Mouse (Mus musculus): Measurements from ENCODE around the gene Cox6a1. TPM values are rescaled to one million over a fixed set of nuclear protein-coding genes. Genes with fewer than 3 reads are reported as not detected.

The Cox6a1 gene
- polyA plus RNA-seq, 1 experiment from 2014 or later: 1,023 TPM

DNA sequence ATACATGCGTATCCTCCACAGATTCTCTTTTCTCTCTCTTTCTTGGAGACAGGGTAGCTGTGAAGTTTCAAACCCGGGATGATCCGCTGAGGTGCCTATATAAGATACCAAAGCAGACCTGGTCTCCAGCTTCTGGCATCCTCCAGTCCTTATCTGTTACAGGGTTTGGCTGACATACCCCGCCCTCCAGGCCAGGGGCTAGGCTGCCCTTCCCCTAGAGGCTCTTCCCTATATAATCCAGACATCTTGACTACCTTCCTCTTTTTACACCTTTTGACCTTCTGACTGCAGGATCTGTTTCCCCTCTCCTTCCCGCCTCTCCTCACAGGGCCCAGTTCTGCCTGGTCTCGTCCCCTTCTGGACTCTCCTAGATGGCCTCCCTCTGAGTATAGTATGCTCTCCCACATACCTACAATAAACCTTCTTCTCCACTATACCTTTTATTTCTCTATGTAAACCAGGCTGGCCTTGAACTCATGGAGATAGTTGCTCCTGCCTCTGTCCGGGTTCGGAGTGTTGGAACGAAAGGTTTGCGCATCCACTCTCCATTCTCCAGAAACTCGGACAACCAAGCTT, 22.4 kb downstream of the Cox6a1 start:
- Histone ChIP-seq H3K9ac (replicated peaks; ENCODE audit: low read depth) (peak overlapping the region; percentile 81), H3K36me3 (ENCODE audit: insufficient read depth, low read length) (peaks cover 4% of the 10 kb centered on the region; the same call in 1 of the 2 replicates), H3K27ac (ENCODE audit: low read length) (peak overlapping the region; percentile 87), H3K9me3 (ENCODE audit: low read length) (no peaks in the 10 kb centered on the region), H3K4me2 (replicated peaks; ENCODE audit: low read depth, low read length) (peak overlapping the region; percentile 97), H3K4me3 (ENCODE audit: low read depth, low read length) (peak overlapping the region; percentile 84), H3K4me1 (ENCODE audit: insufficient read depth, low read depth, low read length) (no peaks in the 10 kb centered on the region), H3K27me3 (replicated peaks; ENCODE audit: insufficient read depth, low read length) (no peaks in the 10 kb centered on the region)
- 20% methylated on average over 11 of the region's 11 CpGs for WGBS
- DNase-seq (ENCODE audit: low spot score): peak; percentile 35
- TF ChIP-seq EP300 (IDR thresholded peaks at IDR 0.05) (no peak), CTCF (IDR thresholded peaks at IDR 0.05) (no peak)
- ATAC-seq: peak; percentile 27

DNA sequence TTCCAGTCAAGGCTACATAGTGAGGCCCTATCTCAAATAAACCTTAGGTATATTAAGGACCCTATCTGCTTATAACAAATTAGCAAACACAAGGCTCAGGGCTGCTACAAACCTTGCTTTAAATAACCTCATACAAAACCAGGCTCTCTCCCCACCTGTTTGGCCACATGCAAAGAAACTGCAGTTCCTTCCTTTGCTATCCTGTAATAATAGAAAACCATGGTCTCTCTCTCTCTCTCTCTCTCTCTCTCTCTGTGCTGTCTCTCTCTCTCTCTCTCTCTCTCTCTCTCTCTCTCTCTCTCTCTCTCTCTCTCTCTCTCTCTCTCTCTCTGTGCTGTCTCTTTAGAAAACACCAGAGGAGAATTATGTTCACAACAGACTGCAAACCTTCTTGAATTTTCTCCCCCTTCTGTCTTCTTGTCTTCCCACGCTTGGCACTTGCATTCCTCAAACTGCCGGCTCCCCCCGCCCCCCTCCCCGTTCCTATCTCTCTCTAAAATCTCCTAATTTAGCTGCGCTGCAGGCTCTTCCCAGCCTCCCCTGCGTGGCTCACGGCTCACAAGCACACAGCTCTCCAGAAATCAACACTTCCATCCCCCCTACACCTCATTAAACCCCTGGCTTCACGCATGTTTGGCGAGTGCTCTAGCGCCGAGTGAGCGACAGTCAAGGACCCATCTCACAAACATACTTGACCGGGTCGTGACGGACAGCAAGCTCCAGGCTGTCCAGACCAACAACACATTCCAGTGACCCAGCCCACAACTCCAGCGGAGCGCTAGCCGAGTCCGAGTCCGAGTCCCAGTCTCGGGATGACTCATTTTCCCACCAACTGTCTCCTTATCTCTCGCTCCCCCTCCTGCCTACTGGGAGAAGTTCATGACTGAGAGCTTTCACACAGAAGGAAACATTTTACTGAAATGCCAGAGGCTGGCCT, 29.5 kb downstream of the Cox6a1 start:
- H3K9ac ChIP-seq (replicated peaks; ENCODE audit: low read depth): no peak overlapping the region
- TF ChIP-seq CTCF (IDR thresholded peaks at IDR 0.05) (peak; percentile 80), EP300 (IDR thresholded peaks at IDR 0.05) (peak; percentile 59; the same call in 1 of the 2 replicates)
- under 1% methylated on average over 22 of the region's 22 CpGs for WGBS
- H3K4me2 ChIP-seq (replicated peaks; ENCODE audit: low read depth, low read length): peak overlapping the region; percentile 59
- H3K27me3 ChIP-seq (replicated peaks; ENCODE audit: insufficient read depth, low read length): no peaks in the 10 kb centered on the region
- ATAC-seq: peak; percentile 97
- no peaks in the 10 kb centered on the region for H3K36me3 ChIP-seq (ENCODE audit: insufficient read depth, low read length)
- no peaks in the 10 kb centered on the region for H3K9me3 ChIP-seq (ENCODE audit: low read length)
- DNase-seq (ENCODE audit: low spot score): peak; percentile 98
- peak overlapping the region; percentile 24; the same call in 1 of the 2 replicates for H3K4me3 ChIP-seq (ENCODE audit: low read depth, low read length)
- H3K4me1 ChIP-seq (ENCODE audit: insufficient read depth, low read depth, low read length): peaks cover 7% of the 10 kb centered on the region; the same call in 1 of the 2 replicates
- H3K27ac ChIP-seq (ENCODE audit: low read length): peak overlapping the region; percentile 63

DNA sequence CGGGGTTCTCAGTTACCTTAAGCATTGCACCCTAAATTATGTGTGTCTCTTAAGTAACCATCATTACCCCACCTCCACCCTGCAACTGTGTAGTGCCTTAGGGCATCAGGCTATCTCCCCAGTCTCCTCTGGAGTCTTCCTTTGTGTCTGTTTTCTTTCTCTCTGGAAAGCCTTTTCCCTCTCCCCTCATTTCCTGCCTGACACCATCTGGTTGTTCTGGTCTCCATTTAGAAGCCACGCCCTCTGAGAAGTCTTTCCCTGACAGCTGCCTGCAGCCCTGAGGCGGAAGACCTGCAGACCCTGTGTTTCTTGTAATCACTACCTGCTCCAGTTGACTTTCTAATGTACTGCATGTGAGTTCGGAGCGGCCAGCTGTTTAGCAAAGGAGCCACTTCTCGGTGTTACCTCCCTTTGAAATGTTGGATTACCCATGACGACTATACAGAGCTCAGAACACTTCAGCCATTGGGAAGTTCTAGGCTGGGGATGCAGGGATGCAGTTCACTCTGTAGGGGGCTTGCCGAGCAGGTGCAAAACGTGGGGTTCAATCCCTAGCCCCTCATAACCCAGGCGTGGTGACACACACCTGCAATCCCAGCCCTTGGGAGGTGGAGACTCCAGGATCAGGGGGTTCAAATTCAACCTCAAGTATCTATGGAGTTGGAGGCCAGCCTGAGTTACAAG, 31.0 kb downstream of the Cox6a1 start:
- Histone ChIP-seq H3K9ac (replicated peaks; ENCODE audit: low read depth) (no peak overlapping the region), H3K27me3 (replicated peaks; ENCODE audit: insufficient read depth, low read length) (no peaks in the 10 kb centered on the region), H3K27ac (ENCODE audit: low read length) (no peak overlapping the region), H3K4me2 (replicated peaks; ENCODE audit: low read depth, low read length) (peak overlapping the region; percentile 11; the same call in 1 of the 2 replicates), H3K9me3 (ENCODE audit: low read length) (no peaks in the 10 kb centered on the region), H3K36me3 (ENCODE audit: insufficient read depth, low read length) (no peaks in the 10 kb centered on the region), H3K4me1 (ENCODE audit: insufficient read depth, low read depth, low read length) (peaks cover 10% of the 10 kb centered on the region; the same call in 1 of the 2 replicates), H3K4me3 (ENCODE audit: low read depth, low read length) (no peak overlapping the region)
- peak; percentile 54 for DNase-seq (ENCODE audit: low spot score)
- WGBS: 15% methylated on average over 10 of the region's 10 CpGs
- no peak for ATAC-seq
- TF ChIP-seq CTCF (IDR thresholded peaks at IDR 0.05): no peak
- no peak for TF ChIP-seq EP300 (IDR thresholded peaks at IDR 0.05)

DNA sequence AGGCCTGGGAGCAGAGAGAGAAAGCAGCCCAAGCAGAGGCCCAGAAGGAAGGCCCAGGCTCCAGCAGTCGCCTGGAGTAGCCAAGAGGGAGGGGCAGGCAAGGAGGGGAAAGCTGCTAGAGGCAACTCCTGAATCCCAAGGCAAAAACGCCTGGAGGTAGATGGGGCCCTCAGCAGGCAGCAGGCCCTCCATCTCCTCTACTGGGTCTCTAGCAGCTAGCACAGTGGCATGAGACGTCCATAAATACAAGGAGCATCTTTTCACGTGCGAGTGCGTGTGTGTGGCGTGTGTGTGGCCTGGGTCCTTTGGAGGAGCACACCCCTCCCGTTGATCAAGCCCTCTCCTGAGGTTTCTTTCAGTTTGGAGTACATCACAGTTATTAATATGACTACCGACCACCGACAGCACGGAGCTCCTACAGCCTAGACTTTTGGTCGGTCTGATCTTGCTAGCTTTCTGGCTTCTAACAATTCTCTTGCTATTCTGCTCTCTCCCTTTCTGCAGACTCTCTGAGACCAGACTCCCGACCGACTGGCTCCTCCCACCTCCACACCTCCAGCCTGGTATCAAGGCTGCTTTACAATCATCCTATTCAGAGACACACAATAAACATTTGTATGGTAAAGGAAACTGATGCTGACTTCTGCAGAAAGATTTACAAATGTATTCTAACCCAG, 31.7 kb downstream of the Cox6a1 start:
- no peak for DNase-seq (ENCODE audit: low spot score)
- no peak overlapping the region for H3K4me3 ChIP-seq (ENCODE audit: low read depth, low read length)
- no peaks in the 10 kb centered on the region for H3K36me3 ChIP-seq (ENCODE audit: insufficient read depth, low read length)
- no peak overlapping the region for H3K27ac ChIP-seq (ENCODE audit: low read length)
- H3K9ac ChIP-seq (replicated peaks; ENCODE audit: low read depth): no peak overlapping the region
- TF ChIP-seq CTCF (IDR thresholded peaks at IDR 0.05): no peak
- TF ChIP-seq EP300 (IDR thresholded peaks at IDR 0.05): no peak
- H3K9me3 ChIP-seq (ENCODE audit: low read length): no peaks in the 10 kb centered on the region
- H3K4me1 ChIP-seq (ENCODE audit: insufficient read depth, low read depth, low read length): peaks cover 10% of the 10 kb centered on the region; the same call in 1 of the 2 replicates
- H3K4me2 ChIP-seq (replicated peaks; ENCODE audit: low read depth, low read length): no peak overlapping the region
- WGBS: 27% methylated on average over 13 of the region's 14 CpGs
- H3K27me3 ChIP-seq (replicated peaks; ENCODE audit: insufficient read depth, low read length): no peaks in the 10 kb centered on the region
- no peak for ATAC-seq

DNA sequence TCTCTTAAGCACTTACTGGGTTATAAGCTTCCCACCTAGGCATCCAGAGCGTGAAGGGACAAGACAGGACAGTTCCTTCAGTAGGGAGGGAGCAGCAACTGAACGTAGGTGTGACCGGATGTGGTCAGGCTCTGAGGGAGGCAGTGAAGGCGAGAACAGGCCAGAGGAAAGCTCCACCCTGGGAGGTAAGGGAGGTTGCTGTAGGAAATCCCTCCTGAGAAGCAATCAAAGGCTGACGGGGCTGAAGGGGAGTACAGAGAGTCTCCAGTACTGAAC, 35.2 kb downstream of the Cox6a1 start:
- WGBS: 44% methylated on average over 5 of the region's 5 CpGs
- no peak overlapping the region for H3K27ac ChIP-seq (ENCODE audit: low read length)
- DNase-seq (ENCODE audit: low spot score): no peak

More for the DNA sequence above, 35.2 kb downstream of the Cox6a1 start:
- ATAC-seq: peak; percentile 6; the same call in 1 of the 2 replicates
- Histone ChIP-seq H3K9me3 (ENCODE audit: low read length) (no peaks in the 10 kb centered on the region), H3K36me3 (ENCODE audit: insufficient read depth, low read length) (no peaks in the 10 kb centered on the region), H3K9ac (replicated peaks; ENCODE audit: low read depth) (no peak overlapping the region), H3K4me3 (ENCODE audit: low read depth, low read length) (no peak overlapping the region), H3K4me2 (replicated peaks; ENCODE audit: low read depth, low read length) (no peak overlapping the region), H3K4me1 (ENCODE audit: insufficient read depth, low read depth, low read length) (peaks cover 10% of the 10 kb centered on the region; the same call in 1 of the 2 replicates), H3K27me3 (replicated peaks; ENCODE audit: insufficient read depth, low read length) (no peaks in the 10 kb centered on the region)
- TF ChIP-seq EP300 (IDR thresholded peaks at IDR 0.05): no peak
- TF ChIP-seq CTCF (IDR thresholded peaks at IDR 0.05): no peak

All from lung, postnatal 0 days (tissue).